Mouse (Mus musculus) kidney, postnatal 10 days (tissue): ENCODE data around the gene Insrr.

Source experiments
- DNase-seq: peaks from one replicate; pipeline ENCODE4 v3.0.0; 2021; ENCODE audit warnings: mixed read lengths

The Insrr gene

GRCm38 (mm10) chr3:87796736-87797334 is at the start of gene Insrr:
Insrr (plus strand) TSS chr3:87796951.
- peak; percentile 77 for DNase-seq

- peak; percentile 67 for DNase-seq
Observed at GRCm38 (mm10) chr3:87748431-87748830, 48.3 kb upstream of the Insrr start, which contains the start of gene Lrrc71. Lrrc71 (minus strand) TSS chr3:87748625.

- DNase-seq, result peak; percentile 79
Observed at GRCm38 (mm10) chr3:87749036-87749435, 47.7 kb upstream of the Insrr start.

GRCm38 (mm10) chr3:87749977-87750376 is 46.8 kb upstream of the Insrr start:
- no peak for DNase-seq

GRCm38 (mm10) chr3:87752567-87752966 is 44.2 kb upstream of the Insrr start:
- no peak for DNase-seq

GRCm38 (mm10) chr3:87753829-87754228 is 42.9 kb upstream of the Insrr start:
- no peak for DNase-seq

GRCm38 (mm10) chr3:87755964-87756363 is 40.8 kb upstream of the Insrr start:
- peak; percentile 94 for DNase-seq

GRCm38 (mm10) chr3:87756488-87756887 is 40.3 kb upstream of the Insrr start:
- no peak for DNase-seq

- no peak for DNase-seq
Observed at GRCm38 (mm10) chr3:87758641-87759040, 38.1 kb upstream of the Insrr start.

GRCm38 (mm10) chr3:87761408-87762375 is 35.1 kb upstream of the Insrr start:
- peak; percentile 64 for DNase-seq

- peak; percentile 47 for DNase-seq
Observed at GRCm38 (mm10) chr3:87763202-87763601, 33.5 kb upstream of the Insrr start.

- DNase-seq, result peak; percentile 93
Observed at GRCm38 (mm10) chr3:87763683-87764289, 33.0 kb upstream of the Insrr start.

- DNase-seq, result peak; percentile 77
Observed at GRCm38 (mm10) chr3:87764506-87764905, 32.2 kb upstream of the Insrr start.

GRCm38 (mm10) chr3:87765091-87765490 is 31.7 kb upstream of the Insrr start:
- DNase-seq, result peak; percentile 85

- DNase-seq, result no peak
Observed at GRCm38 (mm10) chr3:87765631-87766283, 31.0 kb upstream of the Insrr start.

GRCm38 (mm10) chr3:87766284-87766667 is 30.5 kb upstream of the Insrr start:
- DNase-seq, result no peak

GRCm38 (mm10) chr3:87767764-87768163 is 29.0 kb upstream of the Insrr start:
- DNase-seq, result peak; percentile 80

- DNase-seq, result no peak
Observed at GRCm38 (mm10) chr3:87768431-87768830, 28.3 kb upstream of the Insrr start.

- DNase-seq, result peak; percentile 95
Observed at GRCm38 (mm10) chr3:87768844-87769243, 27.9 kb upstream of the Insrr start.

- no peak for DNase-seq
Observed at GRCm38 (mm10) chr3:87769506-87769905, 27.2 kb upstream of the Insrr start.

- peak; percentile 78 for DNase-seq
Observed at GRCm38 (mm10) chr3:87770280-87770679, 26.5 kb upstream of the Insrr start.

- DNase-seq, result peak; percentile 63
Observed at GRCm38 (mm10) chr3:87771088-87771487, 25.7 kb upstream of the Insrr start.

GRCm38 (mm10) chr3:87778283-87778682 is 18.5 kb upstream of the Insrr start:
- DNase-seq, result peak; percentile 56
